Mouse (Mus musculus) forebrain, embryonic 15.5 days (tissue): ENCODE results near the gene Pmp22. TPM values are rescaled to one million over a fixed set of nuclear protein-coding genes. Genes with fewer than 3 reads are reported as not detected.

ENCODE experiments used
- ATAC-seq: fragments of 200-750 bp; cut with Nextera tagmentation; replicated peaks from 2 replicates; pipeline ENCODE4 v1.8.0; 2017; ENCODE audit warnings: mild to moderate bottlenecking, moderate TSS enrichment, moderate library complexity
- H3K27ac ChIP-seq: fragments of 300-500 bp; sonication (generic); replicated peaks from 2 replicates; pipeline ENCODE4 v1.5.1; 2015; ENCODE audit warnings: mild to moderate bottlenecking, inconsistent platforms
- H3K27me3 ChIP-seq: fragments of 300-500 bp; sonication (generic); 2 replicates; pipeline ENCODE4 v1.6.1; 2015; ENCODE audit warnings: inconsistent platforms
- H3K36me3 ChIP-seq: fragments of 300-500 bp; sonication (generic); 2 replicates; pipeline ENCODE4 v1.6.1; 2015; ENCODE audit warnings: mild to moderate bottlenecking, inconsistent platforms
- H3K4me1 ChIP-seq: fragments of 300-500 bp; sonication (generic); 2 replicates; pipeline ENCODE4 v1.6.1; 2015; ENCODE audit warnings: inconsistent platforms
- H3K4me2 ChIP-seq: fragments of 300-500 bp; sonication (generic); replicated peaks from 2 replicates; pipeline ENCODE4 v1.6.1; 2015; ENCODE audit warnings: mild to moderate bottlenecking, inconsistent platforms
- H3K4me3 ChIP-seq: fragments of 300-500 bp; sonication (generic); 2 replicates; pipeline ENCODE4 v1.5.1; 2015; ENCODE audit warnings: mild to moderate bottlenecking, inconsistent platforms
- H3K9ac ChIP-seq: fragments of 300-500 bp; sonication (generic); replicated peaks from 2 replicates; pipeline ENCODE4 v1.6.1; 2015; ENCODE audit warnings: mild to moderate bottlenecking, inconsistent platforms
- H3K9me3 ChIP-seq: fragments of 300-500 bp; sonication (generic); 2 replicates; pipeline ENCODE4 v1.6.1; 2016; ENCODE audit warnings: inconsistent platforms
- WGBS: fragments of 180-500 bp; shearing (Covaris S2); methylation state at CpG from one replicate; pipeline ENCODE4 v1.1.7; 2015; ENCODE audit warnings: mixed read lengths; 5-methylcytosine and 5-hydroxymethylcytosine counted together
- polyA plus RNA-seq: library from polyadenylated mRNA; unstranded; fragments of >200 nt; fragmentation: Nextera tagmentation; extraction: Ambion mirVana; gene quantifications from 2 replicates; pipeline ENCODE4 v1.2.1, GENCODE M21; 2015

Gene Pmp22
- 25.5 and 26.5 TPM in 2 replicates for polyA plus RNA-seq

GRCm38 (mm10) chr11:63128784-63129183, at the start of gene Pmp22:
Pmp22 (plus strand) TSS chr11:63128982.
- WGBS, result 70% methylated on average over 2 of the region's 2 CpGs
- no peak within 1 kb of the TSS for H3K4me3 ChIP-seq
- H3K27ac ChIP-seq, result no peak within 1 kb of the TSS
- ATAC-seq, result no peak
- H3K27me3 ChIP-seq, result peaks cover 48% of the 10 kb centered on the region
- H3K9me3 ChIP-seq, result no peaks in the 10 kb centered on the region
- H3K9ac ChIP-seq, result no peak within 1 kb of the TSS
- no peak within 1 kb of the TSS for H3K4me2 ChIP-seq
- H3K4me1 ChIP-seq, result peaks cover 29% of the 10 kb centered on the region
- H3K36me3 ChIP-seq, result no peaks in the 10 kb centered on the region

- Histone ChIP-seq H3K9ac (no peak overlapping the region), H3K36me3 (no peaks in the 10 kb centered on the region), H3K4me1 (no peaks in the 10 kb centered on the region), H3K27me3 (no peaks in the 10 kb centered on the region), H3K9me3 (no peaks in the 10 kb centered on the region), H3K27ac (no peak overlapping the region), H3K4me2 (no peak overlapping the region), H3K4me3 (no peak overlapping the region)
- WGBS, result 88% methylated on average over 3 of the region's 3 CpGs
- no peak for ATAC-seq
Observed at GRCm38 (mm10) chr11:63084536-63084935, 44.2 kb upstream of the Pmp22 start.

DNA sequence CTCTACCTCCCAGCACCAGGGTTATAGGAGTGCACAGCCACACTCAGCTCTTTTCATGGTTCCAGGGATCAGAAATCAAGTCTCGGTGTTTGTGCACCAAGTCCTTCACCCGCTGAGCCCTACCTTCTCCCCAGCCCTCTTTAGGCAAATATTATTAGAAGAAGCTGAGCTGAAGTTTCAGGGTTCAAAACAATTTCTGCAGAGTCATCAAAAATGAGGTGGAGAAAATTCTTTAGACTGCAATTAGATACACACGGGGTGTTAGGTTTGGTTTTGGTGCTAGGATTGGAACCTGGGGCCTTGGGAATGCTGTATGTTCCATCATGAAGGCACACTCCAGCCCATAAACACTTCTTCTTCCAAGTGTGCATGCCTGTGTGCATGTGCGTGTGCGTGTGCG, 40.1 kb upstream of the Pmp22 start:
- Histone ChIP-seq H3K4me3 (no peak overlapping the region), H3K27me3 (no peaks in the 10 kb centered on the region), H3K9me3 (no peaks in the 10 kb centered on the region), H3K4me1 (no peaks in the 10 kb centered on the region), H3K27ac (no peak overlapping the region), H3K9ac (no peak overlapping the region), H3K4me2 (no peak overlapping the region), H3K36me3 (no peaks in the 10 kb centered on the region)
- WGBS, result 96% methylated on average over 6 of the region's 6 CpGs
- no peak for ATAC-seq

DNA sequence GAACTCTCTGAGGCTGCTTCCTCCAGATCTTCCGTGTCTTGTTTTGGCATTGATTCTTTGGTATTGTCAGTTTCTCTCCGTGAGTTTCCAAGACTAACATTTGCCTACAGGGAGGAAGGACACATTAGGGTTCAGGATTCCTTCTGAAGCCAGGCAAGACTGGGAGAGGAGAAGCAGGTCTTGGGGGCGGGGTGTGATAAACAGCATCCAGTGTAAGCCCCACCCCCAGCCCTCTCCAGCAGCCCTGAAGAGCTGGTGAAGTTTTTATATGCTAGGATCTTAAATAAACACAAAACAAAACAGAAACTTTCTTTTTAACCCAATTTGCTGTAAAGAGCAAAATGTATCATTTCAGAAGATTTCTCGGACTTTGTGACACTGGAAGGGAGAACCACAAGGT, 38.6 kb upstream of the Pmp22 start:
- ATAC-seq, result no peak
- Histone ChIP-seq H3K27me3 (no peaks in the 10 kb centered on the region), H3K9me3 (no peaks in the 10 kb centered on the region), H3K27ac (no peak overlapping the region), H3K36me3 (no peaks in the 10 kb centered on the region), H3K4me1 (no peaks in the 10 kb centered on the region), H3K4me3 (no peak overlapping the region), H3K9ac (no peak overlapping the region), H3K4me2 (no peak overlapping the region)
- WGBS, result 49% methylated on average over 4 of the region's 4 CpGs

DNA sequence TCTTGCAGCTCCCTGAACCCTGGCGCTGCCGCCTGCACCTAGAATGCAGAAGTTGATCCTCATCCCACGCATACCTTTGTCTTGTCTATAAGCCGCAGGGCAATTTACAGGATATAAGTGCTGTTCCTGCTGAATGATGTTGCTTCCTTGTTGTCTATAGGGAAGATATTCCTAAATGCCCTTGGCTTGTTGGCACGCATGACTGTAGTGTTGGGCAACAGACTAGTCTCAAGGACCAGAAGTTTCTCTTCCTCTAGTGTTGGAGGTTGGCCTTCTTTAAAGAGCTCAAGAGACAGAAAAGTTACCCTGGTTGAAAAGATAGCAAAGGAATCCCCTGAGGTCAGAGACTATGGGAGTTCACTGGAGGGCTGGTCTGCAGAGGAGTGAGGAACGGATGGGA, 37.8 kb upstream of the Pmp22 start:
- WGBS, result 96% methylated on average over 6 of the region's 6 CpGs
- Histone ChIP-seq H3K27ac (no peak overlapping the region), H3K4me2 (no peak overlapping the region), H3K9ac (no peak overlapping the region), H3K36me3 (no peaks in the 10 kb centered on the region), H3K4me3 (no peak overlapping the region), H3K27me3 (no peaks in the 10 kb centered on the region), H3K4me1 (no peaks in the 10 kb centered on the region), H3K9me3 (no peaks in the 10 kb centered on the region)
- ATAC-seq, result no peak

- no peak overlapping the region for H3K9ac ChIP-seq
- H3K9me3 ChIP-seq, result no peaks in the 10 kb centered on the region
- 73% methylated on average over 5 of the region's 5 CpGs for WGBS
- no peaks in the 10 kb centered on the region for H3K36me3 ChIP-seq
- H3K4me1 ChIP-seq, result no peaks in the 10 kb centered on the region
- H3K27ac ChIP-seq, result no peak overlapping the region
- no peak for ATAC-seq
- no peaks in the 10 kb centered on the region for H3K27me3 ChIP-seq
- H3K4me2 ChIP-seq, result no peak overlapping the region
- H3K4me3 ChIP-seq, result no peak overlapping the region
Observed at GRCm38 (mm10) chr11:63092271-63092670, 36.5 kb upstream of the Pmp22 start.

DNA sequence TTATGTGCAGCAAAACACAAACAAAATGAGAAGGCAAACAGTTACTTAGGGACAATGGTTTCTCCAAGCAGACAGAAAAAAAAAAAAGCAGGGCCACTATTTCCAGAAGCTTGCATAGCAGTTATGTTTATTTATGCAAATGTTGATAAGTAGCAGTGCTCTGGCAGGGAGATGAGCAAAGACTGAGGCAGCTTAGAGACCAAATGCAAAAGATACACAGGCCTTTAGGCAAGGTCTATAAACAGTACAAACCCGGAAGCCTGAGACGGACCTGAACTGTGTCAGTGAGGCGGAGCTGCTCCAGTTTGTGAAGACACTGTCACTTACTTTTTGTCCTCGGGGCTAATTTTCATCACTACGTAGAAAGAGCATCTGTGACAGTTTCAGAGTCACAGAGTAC, 35.2 kb upstream of the Pmp22 start:
- ATAC-seq, result no peak
- 78% methylated on average over 5 of the region's 5 CpGs for WGBS
- no peaks in the 10 kb centered on the region for H3K27me3 ChIP-seq

DNA sequence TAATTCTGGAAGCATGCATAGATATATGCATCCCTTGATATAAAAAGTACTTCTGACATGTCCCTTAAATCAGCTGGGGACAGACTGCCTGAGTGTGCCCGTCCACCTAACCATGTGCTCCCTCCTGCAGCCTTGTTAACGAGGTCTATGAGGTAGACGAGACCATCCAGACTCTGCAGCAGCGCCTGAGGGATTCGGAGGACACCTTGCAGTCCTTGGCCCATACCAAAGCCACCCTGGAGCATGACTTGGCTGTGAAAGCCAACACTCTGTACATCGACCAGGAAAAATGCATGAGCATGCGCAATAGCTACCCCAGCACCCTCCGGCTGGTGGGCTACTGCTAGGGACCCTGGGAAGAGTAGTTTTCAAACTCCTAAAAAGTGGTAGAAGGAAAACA, 34.3 kb upstream of the Pmp22 start:
- no peaks in the 10 kb centered on the region for H3K9me3 ChIP-seq
- H3K4me3 ChIP-seq, result no peak overlapping the region
- ATAC-seq, result no peak
- H3K27ac ChIP-seq, result no peak overlapping the region
- no peaks in the 10 kb centered on the region for H3K4me1 ChIP-seq
- H3K4me2 ChIP-seq, result no peak overlapping the region
- no peaks in the 10 kb centered on the region for H3K27me3 ChIP-seq
- no peak overlapping the region for H3K9ac ChIP-seq
- no peaks in the 10 kb centered on the region for H3K36me3 ChIP-seq
- WGBS, result 86% methylated on average over 8 of the region's 8 CpGs

More for the DNA sequence above, 35.2 kb upstream of the Pmp22 start:
- Histone ChIP-seq H3K9me3 (no peaks in the 10 kb centered on the region), H3K4me1 (no peaks in the 10 kb centered on the region), H3K36me3 (no peaks in the 10 kb centered on the region), H3K4me3 (no peak overlapping the region), H3K27ac (no peak overlapping the region), H3K4me2 (no peak overlapping the region), H3K9ac (no peak overlapping the region)

DNA sequence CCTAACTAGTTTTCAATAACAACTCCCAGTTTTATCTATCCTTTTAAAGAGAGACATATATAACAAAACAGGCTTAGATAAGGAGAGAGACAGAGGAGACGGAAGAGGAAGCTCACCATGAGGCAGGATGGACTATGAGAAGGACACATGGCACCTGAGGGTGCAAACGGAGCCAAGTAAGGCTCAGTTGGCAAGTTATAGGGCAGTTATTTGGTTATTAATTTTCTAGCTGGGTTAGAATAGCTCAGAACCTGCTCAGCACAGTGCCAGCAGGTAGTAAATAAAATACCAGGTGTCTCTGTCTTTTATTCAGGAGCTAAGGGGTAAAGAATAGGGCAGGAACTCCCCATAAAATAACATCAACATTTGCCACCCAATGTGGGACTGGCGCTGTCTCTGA, 30.8 kb upstream of the Pmp22 start:
- no peak overlapping the region for H3K27ac ChIP-seq
- no peaks in the 10 kb centered on the region for H3K9me3 ChIP-seq
- H3K4me1 ChIP-seq, result no peaks in the 10 kb centered on the region
- no peak overlapping the region for H3K9ac ChIP-seq
- H3K4me3 ChIP-seq, result no peak overlapping the region
- ATAC-seq, result no peak
- H3K27me3 ChIP-seq, result no peaks in the 10 kb centered on the region
- WGBS, result 91% methylated on average over 3 of the region's 3 CpGs
- no peak overlapping the region for H3K4me2 ChIP-seq
- no peaks in the 10 kb centered on the region for H3K36me3 ChIP-seq

GRCm38 (mm10) chr11:63099390-63099789, 29.4 kb upstream of the Pmp22 start:
- Histone ChIP-seq H3K4me3 (no peak overlapping the region), H3K4me2 (no peak overlapping the region), H3K4me1 (no peaks in the 10 kb centered on the region), H3K9ac (no peak overlapping the region), H3K27ac (no peak overlapping the region), H3K36me3 (no peaks in the 10 kb centered on the region), H3K9me3 (no peaks in the 10 kb centered on the region), H3K27me3 (no peaks in the 10 kb centered on the region)
- WGBS, result 90% methylated on average over 3 of the region's 3 CpGs
- ATAC-seq, result no peak

GRCm38 (mm10) chr11:63103256-63103655, 25.5 kb upstream of the Pmp22 start:
- WGBS, result 94% methylated on average over 7 of the region's 7 CpGs
- Histone ChIP-seq H3K36me3 (no peaks in the 10 kb centered on the region), H3K9ac (no peak overlapping the region), H3K27ac (no peak overlapping the region), H3K4me1 (no peaks in the 10 kb centered on the region), H3K4me2 (no peak overlapping the region), H3K27me3 (no peaks in the 10 kb centered on the region), H3K9me3 (no peaks in the 10 kb centered on the region), H3K4me3 (no peak overlapping the region)
- no peak for ATAC-seq

GRCm38 (mm10) chr11:63104026-63104425, 24.8 kb upstream of the Pmp22 start:
- 85% methylated on average over 2 of the region's 2 CpGs for WGBS
- ATAC-seq, result no peak
- Histone ChIP-seq H3K27ac (no peak overlapping the region), H3K4me1 (no peaks in the 10 kb centered on the region), H3K36me3 (no peaks in the 10 kb centered on the region), H3K9ac (no peak overlapping the region), H3K4me2 (no peak overlapping the region), H3K4me3 (no peak overlapping the region), H3K9me3 (no peaks in the 10 kb centered on the region), H3K27me3 (no peaks in the 10 kb centered on the region)

DNA sequence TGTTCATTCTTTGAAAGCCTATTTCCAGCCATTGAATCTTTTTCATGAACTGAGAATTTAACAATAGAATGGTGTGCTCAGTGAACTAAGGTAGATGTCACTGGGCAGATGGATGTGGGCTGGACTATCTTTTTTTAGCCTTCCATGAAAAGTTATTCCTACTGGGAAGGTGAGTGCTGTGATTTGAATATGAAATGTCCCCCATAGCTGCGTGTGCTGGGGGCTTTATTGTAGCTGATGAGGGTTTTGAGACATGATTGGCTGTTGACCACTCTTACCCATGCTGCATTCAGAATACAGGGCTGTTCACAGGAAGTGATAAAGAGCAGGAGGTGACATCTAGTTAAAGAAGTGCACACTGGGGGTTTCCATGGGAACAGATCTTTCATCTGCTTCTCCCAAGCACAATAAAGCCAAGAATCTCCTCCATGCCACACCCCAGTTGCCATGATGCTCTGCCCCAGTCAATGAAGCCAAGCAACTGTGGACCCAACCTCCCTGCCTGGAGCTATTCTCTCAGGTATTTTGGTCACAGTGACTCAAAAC, 19.5 kb upstream of the Pmp22 start:
- no peak overlapping the region for H3K27ac ChIP-seq
- no peaks in the 10 kb centered on the region for H3K36me3 ChIP-seq
- no peaks in the 10 kb centered on the region for H3K4me1 ChIP-seq
- H3K27me3 ChIP-seq, result no peaks in the 10 kb centered on the region
- H3K9me3 ChIP-seq, result no peaks in the 10 kb centered on the region
- ATAC-seq, result no peak
- no peak overlapping the region for H3K4me3 ChIP-seq
- no peak overlapping the region for H3K9ac ChIP-seq
- H3K4me2 ChIP-seq, result no peak overlapping the region
- 75% methylated on average over 1 of the region's 1 CpGs for WGBS
